Mouse (Mus musculus) C2C12 (cell line): ENCODE measurements around the gene Itgb3. TPM values are rescaled to one million over a fixed set of nuclear protein-coding genes. Genes with fewer than 3 reads are reported as not detected.
A peak's percentile ranks its signal among the peaks of the same experiment; 100 is the strongest.

Experiments used
- H3K27me3 ChIP-seq: one replicate; pipeline ENCODE4 v1.6.1; 2011; ENCODE audit not compliant: control insufficient read depth, insufficient read depth, insufficient read length
- H3K36me3 ChIP-seq: one replicate; pipeline ENCODE4 v1.6.1; 2011; ENCODE audit not compliant: control insufficient read depth, insufficient read depth
- H3K4me3 ChIP-seq: one replicate; pipeline ENCODE4 v1.5.1; 2011; ENCODE audit warnings: mild to moderate bottlenecking, control low read depth; ENCODE audit not compliant: poor library complexity, insufficient read depth, severe bottlenecking
- H3K79me2 ChIP-seq: one replicate; pipeline ENCODE4 v1.6.1; 2011; ENCODE audit not compliant: control insufficient read depth, insufficient read depth
- H3K79me3 ChIP-seq: one replicate; pipeline ENCODE4 v1.6.1; 2011; ENCODE audit warnings: low read depth, control low read depth
- H3ac ChIP-seq: one replicate; pipeline ENCODE3; 2011; ENCODE audit warnings: low read depth; ENCODE audit not compliant: control insufficient read depth, insufficient read length
- CEBPB ChIP-seq: IDR thresholded peaks from one replicate; pipeline ENCODE4 v1.6.1; 2011; ENCODE audit warnings: low read depth, mild to moderate bottlenecking, control low read depth, moderate library complexity
- CTCF ChIP-seq: IDR thresholded peaks from one replicate; pipeline ENCODE4 v1.5.1; 2011; ENCODE audit not compliant: control insufficient read depth, insufficient read depth, insufficient read length
- FOSL1 ChIP-seq: IDR thresholded peaks from one replicate; pipeline ENCODE4 v1.8.0; 2011; ENCODE audit warnings: mild to moderate bottlenecking, low read length; ENCODE audit not compliant: poor library complexity, insufficient read depth, severe bottlenecking
- MAX ChIP-seq: IDR thresholded peaks from one replicate; pipeline ENCODE4 v1.6.1; 2011; ENCODE audit warnings: mild to moderate bottlenecking, control low read depth
- MYOD1 ChIP-seq: IDR thresholded peaks from one replicate; pipeline ENCODE4 v1.6.1; 2011; ENCODE audit warnings: low read depth; ENCODE audit not compliant: control insufficient read depth, insufficient read length
- MYOG ChIP-seq: IDR thresholded peaks from one replicate; pipeline ENCODE4 v1.6.1; 2011; ENCODE audit not compliant: control insufficient read depth, insufficient read length; ENCODE audit errors: extremely low read depth
- USF1 ChIP-seq: IDR thresholded peaks from one replicate; pipeline ENCODE4 v1.6.1; 2011; ENCODE audit warnings: low read depth, mild to moderate bottlenecking, control low read depth, moderate library complexity
- polyA plus RNA-seq: library from polyadenylated mRNA; unstranded; fragments of >200 nt; fragmentation: generic; extraction: Trizol; gene quantifications from one replicate; pipeline ENCODE4 v1.2.1, GENCODE M21; 2012; ENCODE audit warnings: missing spikeins

Gene Itgb3
- polyA plus RNA-seq, 1 experiment: 15.0 TPM

- no peak overlapping the region for H3ac ChIP-seq
- no peaks in the 10 kb centered on the region for H3K79me2 ChIP-seq
- no peaks in the 10 kb centered on the region for H3K27me3 ChIP-seq
- H3K36me3 ChIP-seq: peaks cover 56% of the 10 kb centered on the region
- no peaks in the 10 kb centered on the region for H3K79me3 ChIP-seq
- no peak overlapping the region for H3K4me3 ChIP-seq
- peak; percentile 61 for TF ChIP-seq MAX
- no peak for TF ChIP-seq CEBPB
- peak; percentile 15 for TF ChIP-seq MYOD1
Measured at GRCm38 (mm10) chr11:104638006-104638405, 30.2 kb downstream of the Itgb3 start.

- H3K27me3 ChIP-seq: no peaks in the 10 kb centered on the region
- H3ac ChIP-seq: no peak overlapping the region
- H3K36me3 ChIP-seq: peaks cover 57% of the 10 kb centered on the region
- H3K4me3 ChIP-seq: no peak overlapping the region
- no peaks in the 10 kb centered on the region for H3K79me3 ChIP-seq
- TF ChIP-seq CTCF (no peak), FOSL1 (no peak), MYOD1 (no peak)
- no peaks in the 10 kb centered on the region for H3K79me2 ChIP-seq
Measured at GRCm38 (mm10) chr11:104638906-104639305, 31.1 kb downstream of the Itgb3 start.

- no peaks in the 10 kb centered on the region for H3K79me3 ChIP-seq
- no peak overlapping the region for H3ac ChIP-seq
- H3K4me3 ChIP-seq: no peak overlapping the region
- peaks cover 56% of the 10 kb centered on the region for H3K36me3 ChIP-seq
- H3K27me3 ChIP-seq: no peaks in the 10 kb centered on the region
- no peaks in the 10 kb centered on the region for H3K79me2 ChIP-seq
- TF ChIP-seq MAX (no peak), MYOD1 (no peak), CEBPB (no peak), CTCF (no peak), MYOG (no peak), FOSL1 (no peak), USF1 (no peak)
Measured at GRCm38 (mm10) chr11:104639634-104640033, 31.8 kb downstream of the Itgb3 start.

GRCm38 (mm10) chr11:104640894-104641293, 33.1 kb downstream of the Itgb3 start:
- Histone ChIP-seq H3ac (no peak overlapping the region), H3K79me3 (no peaks in the 10 kb centered on the region), H3K79me2 (no peaks in the 10 kb centered on the region), H3K4me3 (no peak overlapping the region), H3K36me3 (peaks cover 60% of the 10 kb centered on the region), H3K27me3 (no peaks in the 10 kb centered on the region)
- no peak for TF ChIP-seq MYOD1
- peak; percentile 73 for TF ChIP-seq MAX
- TF ChIP-seq FOSL1: peak; percentile 57
- TF ChIP-seq CEBPB: no peak

- Histone ChIP-seq H3K27me3 (no peaks in the 10 kb centered on the region), H3K79me3 (no peaks in the 10 kb centered on the region), H3ac (no peak overlapping the region), H3K79me2 (no peaks in the 10 kb centered on the region), H3K4me3 (no peak overlapping the region), H3K36me3 (peaks cover 65% of the 10 kb centered on the region)
- TF ChIP-seq FOSL1: no peak
- TF ChIP-seq CTCF: no peak
- TF ChIP-seq MAX: no peak
- TF ChIP-seq MYOD1: no peak
- TF ChIP-seq MYOG: no peak
- TF ChIP-seq USF1: no peak
- TF ChIP-seq CEBPB: no peak
Measured at GRCm38 (mm10) chr11:104643236-104643635, 35.4 kb downstream of the Itgb3 start.

- Histone ChIP-seq H3K4me3 (no peak overlapping the region), H3ac (no peak overlapping the region), H3K79me2 (no peaks in the 10 kb centered on the region), H3K27me3 (no peaks in the 10 kb centered on the region), H3K36me3 (peaks cover 58% of the 10 kb centered on the region), H3K79me3 (no peaks in the 10 kb centered on the region)
- TF ChIP-seq USF1 (no peak), CEBPB (no peak), MYOG (no peak), MAX (no peak), CTCF (no peak), FOSL1 (no peak), MYOD1 (no peak)
Measured at GRCm38 (mm10) chr11:104645402-104645801, 37.6 kb downstream of the Itgb3 start.
